ENCODE assay signal across 8 mouse cellular contexts in genomic region chr1:59340814-59341588, GRCm38 (mm10).
A peak's percentile ranks its signal among the peaks of the same experiment; 100 is the strongest.
DNase-seq lines count a peak whose midpoint lies in the region; ATAC-seq and TF ChIP-seq lines count a peak whose summit lies in the region.

No protein-coding gene starts in this region.

- no peak for DNase-seq in heart, embryonic 10.5 days (ENCODE audit: low spot score)
- no peak for DNase-seq in heart, postnatal 36 days
- DNase-seq in adrenal gland, adult 2 months, result peak; percentile 68
- peak; percentile 70 for DNase-seq in forebrain, embryonic 11.5 days (ENCODE audit: low spot score)
- no peak for DNase-seq in limb, embryonic 14.5 days (ENCODE audit: low spot score)
- DNase-seq in spleen, adult 12 weeks (ENCODE audit: low spot score), result no peak
- no peak for DNase-seq in left cerebral cortex, postnatal 10 days (ENCODE audit: extremely low spot score in 1 of 2, low spot score in 2 of 2)

- H3K9me3 ChIP-seq in heart, embryonic 10.5 days, result no peaks in the 10 kb centered on the region
- H3K9me3 ChIP-seq in forebrain, embryonic 11.5 days (ENCODE audit: control insufficient read depth, low read length), result no peaks in the 10 kb centered on the region
- no peaks in the 10 kb centered on the region for H3K9me3 ChIP-seq in limb, embryonic 14.5 days (ENCODE audit: control insufficient read depth, low read length)

- peak overlapping the region; percentile 56 for H3K27ac ChIP-seq in heart, embryonic 10.5 days
- peak overlapping the region; percentile 26 for H3K27ac ChIP-seq in forebrain, embryonic 11.5 days (ENCODE audit: low read depth, low read length)
- no peak overlapping the region for H3K27ac ChIP-seq in limb, embryonic 14.5 days (replicated peaks; ENCODE audit: low read depth, low read length)

- H3K36me3 ChIP-seq in heart, embryonic 10.5 days, result peaks cover 3% of the 10 kb centered on the region; the same call in 1 of the 2 replicates
- H3K36me3 ChIP-seq in forebrain, embryonic 11.5 days (ENCODE audit: control insufficient read depth, insufficient read depth, low read length), result no peaks in the 10 kb centered on the region
- no peaks in the 10 kb centered on the region for H3K36me3 ChIP-seq in limb, embryonic 14.5 days (ENCODE audit: control insufficient read depth, insufficient read depth, low read length)

- H3K9ac ChIP-seq in forebrain, embryonic 11.5 days (ENCODE audit: low read length), result 0 out of 2 replicates have a peak overlapping the region, but pooled peaks have one; percentile 23
- no peak overlapping the region; the same call in 1 of the 2 replicates for H3K9ac ChIP-seq in limb, embryonic 14.5 days (ENCODE audit: low read depth, low read length, severe bottlenecking)

- no peak for TF ChIP-seq POLR2A in limb, embryonic 14.5 days (IDR thresholded peaks at IDR 0.05; ENCODE audit: borderline replicate concordance, extremely low read depth, insufficient read depth, insufficient read length)

- intact Hi-C loops in heart, postnatal 36 days (cut with DNase I), result no loop called here
- intact Hi-C loops in left cerebral cortex, postnatal 10 days (cut with DNase I), result loop anchor here (5.0 kb wide), 1 partner anchor 96 kb away; no protein-coding TSS in a partner anchor

- H3K4me3 ChIP-seq in heart, embryonic 10.5 days, result peak overlapping the region; percentile 35
- H3K4me3 ChIP-seq in forebrain, embryonic 11.5 days (ENCODE audit: low read depth, low read length), result no peak overlapping the region
- H3K4me3 ChIP-seq in limb, embryonic 14.5 days (replicated peaks; ENCODE audit: low read length), result no peak overlapping the region

- peaks cover 23% of the 10 kb centered on the region for H3K27me3 ChIP-seq in heart, embryonic 10.5 days (ENCODE audit: insufficient read depth, poor library complexity, severe bottlenecking)
- H3K27me3 ChIP-seq in forebrain, embryonic 11.5 days (ENCODE audit: control insufficient read depth, insufficient read depth, low read length), result no peaks in the 10 kb centered on the region
- H3K27me3 ChIP-seq in limb, embryonic 14.5 days (ENCODE audit: control insufficient read depth, insufficient read depth, low read length), result no peaks in the 10 kb centered on the region

- ATAC-seq in forebrain, embryonic 11.5 days (replicated peaks; ENCODE audit: low FRiP score), result peak; percentile 81
- peak; percentile 55 for ATAC-seq in limb, embryonic 14.5 days (ENCODE audit: low FRiP score, low read depth)
- no peak for ATAC-seq in megakaryocyte-erythroid progenitor cell, adult 5-6 weeks (replicated peaks; ENCODE audit: low FRiP score, low TSS enrichment, poor library complexity, severe bottlenecking)

- H3K4me2 ChIP-seq in forebrain, embryonic 11.5 days (ENCODE audit: low read depth, low read length, severe bottlenecking), result peak overlapping the region; percentile 21; the same call in 1 of the 2 replicates
- peak overlapping the region; percentile 25 for H3K4me2 ChIP-seq in limb, embryonic 14.5 days (replicated peaks; ENCODE audit: low read depth, low read length, severe bottlenecking)

- 5% methylated on average over 16 of the region's 16 CpGs for WGBS in heart, embryonic 10.5 days
- 2% methylated on average over 16 of the region's 16 CpGs for WGBS in forebrain, embryonic 11.5 days
- WGBS in limb, embryonic 14.5 days, result 11% methylated on average over 16 of the region's 16 CpGs

- H3K4me1 ChIP-seq in heart, embryonic 10.5 days, result peaks cover 19% of the 10 kb centered on the region
- peaks cover 14% of the 10 kb centered on the region for H3K4me1 ChIP-seq in forebrain, embryonic 11.5 days (replicated peaks; ENCODE audit: control insufficient read depth, insufficient read depth, low read length)
- H3K4me1 ChIP-seq in limb, embryonic 14.5 days (ENCODE audit: control insufficient read depth, insufficient read depth, low read length), result peaks cover 8% of the 10 kb centered on the region; the same call in 1 of the 2 replicates

Comparison
In these comparisons a context has a peak if more than half of its experiments do, and no peak if none do; other contexts are left out.
1. DNase-seq: peak in adrenal gland, adult 2 months (single experiment) and forebrain, embryonic 11.5 days (single experiment); none in heart, embryonic 10.5 days (single experiment), heart, postnatal 36 days (0 of 2), limb, embryonic 14.5 days (single experiment), spleen, adult 12 weeks (single experiment) and left cerebral cortex, postnatal 10 days (0 of 2).